Mouse (Mus musculus) intestine, embryonic 14.5 days (tissue): ENCODE data around the gene Zfp867. TPM values are rescaled to one million over a fixed set of nuclear protein-coding genes. Genes with fewer than 3 reads are reported as not detected.
A peak's percentile ranks its signal among the peaks of the same experiment; 100 is the strongest.

ENCODE experiments used
- ATAC-seq: fragments of 200-750 bp; cut with Nextera tagmentation; replicated peaks from 2 replicates; pipeline ENCODE4 v1.8.0; 2017; ENCODE audit warnings: low read depth, moderate number of reproducible peaks, moderate TSS enrichment, moderate library complexity; ENCODE audit not compliant: low FRiP score, low TSS enrichment
- DNase-seq: peaks from one replicate; pipeline ENCODE4 v3.0.0-alpha.2; 2018; ENCODE audit warnings: low spot score
- H3K27ac ChIP-seq: fragments of 300-500 bp; sonication (generic); 2 replicates; pipeline ENCODE4 v1.5.1; 2014; ENCODE audit warnings: low read depth, mild to moderate bottlenecking, control low read depth
- H3K27me3 ChIP-seq: fragments of 300-500 bp; sonication (generic); replicated peaks from 2 replicates; pipeline ENCODE4 v1.6.1; 2014; ENCODE audit warnings: low read length, control low read depth; ENCODE audit not compliant: control insufficient read depth, insufficient read depth
- H3K36me3 ChIP-seq: fragments of 300-500 bp; sonication (generic); 2 replicates; pipeline ENCODE4 v1.6.1; 2014; ENCODE audit warnings: low read length, control low read depth; ENCODE audit not compliant: control insufficient read depth, insufficient read depth
- H3K4me1 ChIP-seq: fragments of 300-500 bp; sonication (generic); replicated peaks from 2 replicates; pipeline ENCODE4 v1.6.1; 2014; ENCODE audit warnings: low read length, control low read depth, mixed read lengths; ENCODE audit not compliant: control insufficient read depth, insufficient read depth
- H3K4me2 ChIP-seq: fragments of 300-500 bp; sonication (generic); 2 replicates; pipeline ENCODE4 v1.6.1; 2014; ENCODE audit warnings: low read length
- H3K4me3 ChIP-seq: fragments of 300-500 bp; sonication (generic); 2 replicates; pipeline ENCODE4 v1.5.1; 2014; ENCODE audit warnings: low read depth, low read length, control low read depth, mixed read lengths
- H3K9ac ChIP-seq: fragments of 300-500 bp; sonication (generic); 2 replicates; pipeline ENCODE4 v1.6.1; 2014; ENCODE audit warnings: mild to moderate bottlenecking, low read length
- H3K9me3 ChIP-seq: fragments of 300-500 bp; sonication (generic); 2 replicates; pipeline ENCODE4 v1.6.1; 2016; ENCODE audit warnings: low read length, control low read depth; ENCODE audit not compliant: control insufficient read depth
- WGBS: fragments of 180-500 bp; shearing (Covaris S2); extraction: QIAGEN DNeasy Blood & Tissue Kit; methylation state at CpG from one replicate; pipeline ENCODE4 v1.1.7; 2014; 5-methylcytosine and 5-hydroxymethylcytosine counted together
- polyA plus RNA-seq: library from polyadenylated mRNA; unstranded; fragments of >200 nt; fragmentation: Nextera tagmentation; extraction: Ambion mirVana; gene quantifications from 2 replicates; pipeline ENCODE4 v1.2.1, GENCODE M21; 2014

Gene Zfp867
- polyA plus RNA-seq, 1 experiment from 2014 or later, result 7.4 TPM

GRCm38 (mm10) chr11:59506713-59507074 lies 34.4 kb upstream of the Zfp867 start:
- under 1% methylated on average over 14 of the region's 14 CpGs for WGBS
- ATAC-seq, result peak; percentile 34
- DNase-seq, result no peak
- H3K36me3 ChIP-seq, result peaks cover 34% of the 10 kb centered on the region
- H3K4me1 ChIP-seq, result peaks cover 12% of the 10 kb centered on the region
- H3K4me2 ChIP-seq, result peak overlapping the region; percentile 93
- H3K4me3 ChIP-seq, result peak overlapping the region; percentile 90
- no peaks in the 10 kb centered on the region for H3K27me3 ChIP-seq
- H3K27ac ChIP-seq, result peak overlapping the region; percentile 97
- peak overlapping the region; percentile 90 for H3K9ac ChIP-seq
- H3K9me3 ChIP-seq, result no peaks in the 10 kb centered on the region

DNA sequence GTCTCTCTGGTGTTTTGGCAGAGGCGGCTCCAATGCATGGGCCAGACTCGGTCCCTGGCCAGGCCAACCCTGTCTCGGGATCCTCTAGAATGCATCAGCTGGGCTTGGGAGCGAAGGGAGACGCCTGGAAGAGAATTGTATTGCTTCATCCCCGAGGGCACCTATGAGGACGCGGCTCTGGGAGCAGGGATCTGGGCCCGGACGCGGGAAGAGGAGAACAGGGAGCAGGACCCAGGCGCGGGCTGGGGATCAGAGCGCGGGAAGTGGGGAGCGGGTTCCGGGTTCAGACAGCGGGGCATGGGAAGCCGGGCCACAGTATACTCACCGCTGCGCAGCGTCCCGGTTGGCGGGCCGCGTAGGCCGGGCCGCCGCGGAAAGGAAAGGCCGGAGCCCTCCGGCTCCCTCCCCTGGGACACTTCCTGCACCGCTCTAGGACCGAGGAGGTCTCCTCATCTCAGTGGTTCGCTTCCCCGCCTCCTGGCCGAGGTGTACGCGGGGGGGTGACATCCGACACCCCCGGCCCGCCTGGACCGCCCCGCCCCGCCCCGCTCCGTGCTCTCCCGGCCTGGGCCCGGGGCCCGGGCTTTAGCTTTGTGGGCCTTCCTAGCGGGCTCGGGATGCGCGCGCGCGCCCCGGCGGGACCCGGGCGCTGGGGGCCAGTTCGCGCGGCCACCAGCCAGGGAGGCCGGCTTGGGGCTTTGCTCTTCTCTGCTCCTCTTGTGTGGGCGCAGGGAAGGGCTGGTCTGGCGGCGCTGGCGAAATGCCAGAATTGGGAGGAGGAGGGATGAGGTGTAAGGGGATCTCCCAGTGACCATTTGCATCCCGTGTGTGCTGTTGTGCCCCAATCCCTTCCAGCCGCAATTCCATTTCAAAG lies 33.8 kb upstream of the Zfp867 start:
- ATAC-seq, result peak; percentile 93
- under 1% methylated on average over 66 of the region's 71 CpGs for WGBS
- peaks cover 39% of the 10 kb centered on the region for H3K36me3 ChIP-seq
- peak overlapping the region; percentile 90 for H3K4me3 ChIP-seq
- DNase-seq, result peak; percentile 95
- no peaks in the 10 kb centered on the region for H3K27me3 ChIP-seq
- H3K9ac ChIP-seq, result peak overlapping the region; percentile 90
- H3K4me2 ChIP-seq, result peak overlapping the region; percentile 93
- peaks cover 12% of the 10 kb centered on the region for H3K4me1 ChIP-seq
- peak overlapping the region; percentile 97 for H3K27ac ChIP-seq
- H3K9me3 ChIP-seq, result no peaks in the 10 kb centered on the region

DNA sequence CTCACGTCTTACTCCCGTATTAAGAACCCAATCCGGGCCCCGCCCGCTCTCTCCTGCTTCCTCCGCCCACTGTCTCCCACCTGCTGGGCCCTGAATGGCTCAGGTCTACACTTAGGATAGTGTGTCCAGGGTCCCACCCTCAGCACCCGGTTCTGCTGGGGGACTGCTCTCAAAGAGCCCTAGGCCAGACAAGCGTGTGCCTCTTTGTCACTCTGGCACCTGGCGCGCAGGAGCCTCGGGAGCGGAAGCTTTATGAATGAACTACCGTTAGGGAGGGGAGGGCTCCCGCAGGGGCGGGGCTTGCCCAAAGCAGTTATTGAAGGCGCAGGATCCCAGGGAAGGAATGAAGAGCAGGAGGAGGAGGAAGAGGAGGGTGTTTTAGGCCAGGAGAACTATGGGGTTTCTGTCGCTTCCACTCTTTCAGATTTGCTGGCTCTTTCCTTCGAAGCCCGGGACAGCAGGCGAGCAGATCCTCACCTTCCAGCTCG lies 33.1 kb upstream of the Zfp867 start:
- peak; percentile 44 for ATAC-seq
- Histone ChIP-seq H3K27ac (peak overlapping the region; percentile 97), H3K4me3 (peak overlapping the region; percentile 90), H3K27me3 (no peaks in the 10 kb centered on the region), H3K4me2 (peak overlapping the region; percentile 93), H3K9ac (peak overlapping the region; percentile 90), H3K36me3 (peaks cover 40% of the 10 kb centered on the region), H3K4me1 (peaks cover 12% of the 10 kb centered on the region), H3K9me3 (no peaks in the 10 kb centered on the region)
- peak; percentile 83 for DNase-seq
- under 1% methylated on average over 21 of the region's 21 CpGs for WGBS

DNA sequence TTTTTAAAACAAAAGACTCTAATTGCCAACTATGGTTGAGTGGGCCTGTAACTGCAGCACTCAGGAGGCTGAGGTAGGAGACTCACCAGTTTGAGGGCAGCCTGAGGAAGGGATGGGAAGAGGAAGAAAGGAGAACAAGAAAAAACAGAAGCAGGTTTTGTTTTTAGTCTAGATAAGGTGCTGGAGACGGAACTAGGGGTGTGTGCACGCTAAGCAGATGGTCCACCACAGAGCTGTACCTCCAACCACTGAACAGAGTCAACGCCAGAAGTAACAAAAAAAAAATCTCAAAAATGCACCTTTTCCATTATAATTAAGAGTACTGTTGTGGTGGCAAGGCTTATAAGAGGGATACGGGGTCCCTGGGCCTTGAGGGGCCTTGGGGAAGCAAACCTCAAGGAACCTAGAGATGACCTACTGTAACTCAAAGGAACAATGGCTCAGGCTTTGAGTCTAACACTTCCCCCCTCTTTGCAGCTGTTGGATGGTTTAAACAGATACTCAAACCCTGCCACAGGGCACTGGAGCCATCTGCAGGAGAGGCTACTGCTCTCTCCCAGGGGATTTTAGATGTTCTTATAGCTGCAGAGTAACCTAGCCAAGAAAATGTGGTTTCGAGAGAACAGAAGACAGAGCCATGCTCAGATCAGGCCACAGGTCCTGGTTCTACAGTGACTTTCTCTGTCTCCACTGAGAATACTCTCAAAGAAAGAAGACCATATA lies 29.9 kb upstream of the Zfp867 start:
- H3K9me3 ChIP-seq, result peaks cover 2% of the 10 kb centered on the region; the same call in 1 of the 2 replicates
- WGBS, result 94% methylated on average over 5 of the region's 5 CpGs
- H3K27me3 ChIP-seq, result no peaks in the 10 kb centered on the region
- no peak overlapping the region for H3K27ac ChIP-seq
- H3K9ac ChIP-seq, result no peak overlapping the region
- peaks cover 9% of the 10 kb centered on the region for H3K4me1 ChIP-seq
- DNase-seq (no peak), ATAC-seq (no peak)
- no peak overlapping the region for H3K4me3 ChIP-seq
- no peak overlapping the region for H3K4me2 ChIP-seq
- peaks cover 70% of the 10 kb centered on the region for H3K36me3 ChIP-seq

- Histone ChIP-seq H3K9ac (no peak overlapping the region), H3K27ac (no peak overlapping the region), H3K36me3 (peaks cover 99% of the 10 kb centered on the region), H3K9me3 (peaks cover 2% of the 10 kb centered on the region; the same call in 1 of the 2 replicates), H3K4me1 (no peaks in the 10 kb centered on the region), H3K27me3 (no peaks in the 10 kb centered on the region), H3K4me3 (no peak overlapping the region), H3K4me2 (no peak overlapping the region)
- no peak for ATAC-seq
- no peak for DNase-seq
- WGBS, result 90% methylated on average over 7 of the region's 7 CpGs
Observed at GRCm38 (mm10) chr11:59497747-59498146, 25.5 kb upstream of the Zfp867 start.

DNA sequence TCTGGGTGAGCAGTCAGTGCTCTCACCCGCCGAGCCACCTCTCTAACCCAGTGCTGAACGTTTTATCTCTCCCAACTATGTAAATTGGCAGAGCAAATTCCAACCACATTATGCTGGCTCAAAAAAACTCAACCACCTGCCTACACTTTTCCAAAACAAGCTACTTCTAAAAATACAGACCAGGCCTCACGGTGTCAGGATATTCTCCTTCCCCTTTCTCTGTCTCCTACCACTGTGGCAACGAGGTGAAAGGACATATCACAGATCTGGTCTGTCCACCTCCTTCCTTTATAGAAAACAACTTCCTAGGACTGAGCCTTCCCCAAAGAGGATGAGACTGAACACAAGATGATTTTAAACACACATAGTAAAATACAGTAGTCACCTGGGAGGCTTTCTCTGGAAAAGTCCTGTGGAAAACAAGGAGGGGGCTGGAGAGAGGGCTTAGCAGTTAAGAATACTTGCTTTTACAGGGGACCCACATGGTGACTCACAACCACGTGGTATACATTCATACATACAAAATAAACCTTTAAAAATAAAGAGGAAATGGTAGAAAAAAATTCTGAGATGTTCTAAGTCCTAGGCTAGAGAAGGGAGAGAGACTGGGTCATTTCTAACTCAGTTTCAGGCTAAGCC lies 24.5 kb upstream of the Zfp867 start:
- no peak overlapping the region for H3K4me2 ChIP-seq
- H3K9me3 ChIP-seq, result peaks cover 2% of the 10 kb centered on the region; the same call in 1 of the 2 replicates
- DNase-seq (no peak), ATAC-seq (no peak)
- H3K27ac ChIP-seq, result no peak overlapping the region
- H3K9ac ChIP-seq, result no peak overlapping the region
- H3K27me3 ChIP-seq, result no peaks in the 10 kb centered on the region
- H3K4me1 ChIP-seq, result no peaks in the 10 kb centered on the region
- H3K36me3 ChIP-seq, result peaks cover 99% of the 10 kb centered on the region
- WGBS, result 90% methylated on average over 6 of the region's 6 CpGs
- H3K4me3 ChIP-seq, result no peak overlapping the region

GRCm38 (mm10) chr11:59486222-59486621 lies 13.9 kb upstream of the Zfp867 start:
- H3K27ac ChIP-seq, result no peak overlapping the region
- no peak overlapping the region for H3K9ac ChIP-seq
- WGBS, result 80% methylated on average over 8 of the region's 8 CpGs
- peaks cover 63% of the 10 kb centered on the region for H3K36me3 ChIP-seq
- no peak overlapping the region for H3K4me2 ChIP-seq
- DNase-seq (no peak), ATAC-seq (no peak)
- no peaks in the 10 kb centered on the region for H3K4me1 ChIP-seq
- no peaks in the 10 kb centered on the region for H3K9me3 ChIP-seq
- H3K4me3 ChIP-seq, result no peak overlapping the region
- H3K27me3 ChIP-seq, result no peaks in the 10 kb centered on the region

- no peak overlapping the region for H3K4me2 ChIP-seq
- DNase-seq, result no peak
- ATAC-seq, result no peak
- H3K4me3 ChIP-seq, result no peak overlapping the region
- 72% methylated on average over 2 of the region's 2 CpGs for WGBS
- H3K9me3 ChIP-seq, result no peaks in the 10 kb centered on the region
- no peaks in the 10 kb centered on the region for H3K4me1 ChIP-seq
- H3K9ac ChIP-seq, result no peak overlapping the region
- peaks cover 57% of the 10 kb centered on the region for H3K36me3 ChIP-seq
- H3K27me3 ChIP-seq, result no peaks in the 10 kb centered on the region
- H3K27ac ChIP-seq, result no peak overlapping the region
Observed at GRCm38 (mm10) chr11:59485641-59486040, 13.4 kb upstream of the Zfp867 start.
